Mouse (Mus musculus): Measurements from ENCODE around the gene Gm37240.

Gene Gm37240

GRCm38 (mm10) chr3:84722680-84723079, 1164.6 kb downstream of the Gm37240 start:
- no peak for DNase-seq

GRCm38 (mm10) chr3:84715073-84715768, 1172.1 kb downstream of the Gm37240 start:
- no peak for DNase-seq

GRCm38 (mm10) chr3:84712941-84713340, 1174.4 kb downstream of the Gm37240 start:
- no peak for DNase-seq

GRCm38 (mm10) chr3:84710723-84711122, 1176.6 kb downstream of the Gm37240 start:
- DNase-seq, result no peak

GRCm38 (mm10) chr3:84709967-84710366, 1177.4 kb downstream of the Gm37240 start:
- DNase-seq, result no peak

- no peak for DNase-seq
These were observed 1178.2 kb downstream of the Gm37240 start for GRCm38 (mm10) chr3:84709100-84709499.

GRCm38 (mm10) chr3:84708469-84708868, 1178.8 kb downstream of the Gm37240 start:
- DNase-seq, result no peak

- no peak for DNase-seq
These were observed 1182.1 kb downstream of the Gm37240 start for GRCm38 (mm10) chr3:84705224-84705623.

GRCm38 (mm10) chr3:84703083-84703810, 1184.1 kb downstream of the Gm37240 start:
- no peak for DNase-seq

GRCm38 (mm10) chr3:84701964-84702363, 1185.4 kb downstream of the Gm37240 start:
- DNase-seq, result no peak

GRCm38 (mm10) chr3:84701509-84701908, 1185.8 kb downstream of the Gm37240 start:
- no peak for DNase-seq

- DNase-seq, result no peak
These were observed 1190.8 kb downstream of the Gm37240 start for GRCm38 (mm10) chr3:84696428-84696917.

- DNase-seq, result no peak
These were observed 1191.4 kb downstream of the Gm37240 start for GRCm38 (mm10) chr3:84695867-84696361.

GRCm38 (mm10) chr3:84695418-84695817, 1191.9 kb downstream of the Gm37240 start:
- DNase-seq, result no peak

GRCm38 (mm10) chr3:84693886-84694285, 1193.4 kb downstream of the Gm37240 start:
- DNase-seq, result no peak

GRCm38 (mm10) chr3:84692647-84693199, 1194.6 kb downstream of the Gm37240 start:
- no peak for DNase-seq

GRCm38 (mm10) chr3:84690091-84690771, 1197.1 kb downstream of the Gm37240 start:
- DNase-seq, result no peak

GRCm38 (mm10) chr3:84689656-84690055, 1197.7 kb downstream of the Gm37240 start:
- DNase-seq, result no peak

GRCm38 (mm10) chr3:84688176-84688575, 1199.1 kb downstream of the Gm37240 start:
- DNase-seq, result no peak

- no peak for DNase-seq
These were observed 1199.9 kb downstream of the Gm37240 start for GRCm38 (mm10) chr3:84687488-84687846.

- DNase-seq, result no peak
These were observed 1200.4 kb downstream of the Gm37240 start for GRCm38 (mm10) chr3:84686799-84687487.

GRCm38 (mm10) chr3:84686294-84686672, 1201.0 kb downstream of the Gm37240 start:
- DNase-seq, result no peak
